Mouse (Mus musculus) embryo, embryonic 10.5 days (tissue): ENCODE measurements around the gene Asb4.
"Not testable (repeated sequence)": the region's sequence is repeated elsewhere in the genome, so short reads cannot be mapped to it uniquely, and the experiment has no call there.

Experiments
- DNase-seq: peaks from one replicate; pipeline ENCODE4 v3.0.0-alpha.2; 2015; ENCODE audit warnings: low spot score

Asb4 gene

DNA sequence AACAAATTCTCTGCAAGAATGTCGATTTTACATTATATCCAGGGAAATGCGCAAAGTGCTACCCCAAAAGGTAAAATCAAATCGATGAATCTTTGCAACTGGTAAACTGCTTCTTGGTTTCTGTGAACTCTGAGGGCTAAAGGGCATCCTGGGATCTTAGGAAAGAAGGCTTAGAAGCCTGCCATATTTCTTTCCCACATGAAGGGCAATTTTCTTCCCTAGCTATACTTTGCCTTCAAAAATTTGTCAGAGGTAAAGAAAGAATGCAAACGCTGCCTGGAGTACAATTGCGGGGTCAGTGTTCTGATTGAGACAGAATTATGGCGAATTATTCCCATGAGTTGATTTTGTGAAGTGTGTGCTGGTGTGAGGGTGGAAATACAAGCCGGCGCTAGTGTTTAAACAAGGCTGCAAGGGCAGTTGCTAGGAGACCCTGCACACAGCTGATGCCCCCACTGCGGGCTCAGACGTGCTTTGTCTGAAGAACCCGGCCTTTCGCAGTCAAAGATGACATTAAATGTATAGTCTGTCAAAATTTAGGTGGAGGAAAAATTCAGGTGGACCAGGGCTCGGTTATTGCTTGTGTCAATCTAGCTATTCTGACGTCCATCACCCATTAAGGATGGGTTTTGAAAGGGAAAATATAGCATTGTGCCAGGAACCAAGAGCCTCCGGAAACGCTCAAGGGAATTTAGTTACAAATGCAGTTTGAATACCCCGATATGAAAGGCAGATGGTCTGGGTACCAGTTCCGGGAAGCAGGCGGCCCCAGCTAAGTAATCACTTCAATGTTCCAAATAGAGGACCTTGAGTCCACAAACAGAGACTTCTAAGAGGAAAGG is at the start of gene Asb4:
Asb4 (plus strand) TSS at position 51 of the 842 bp plus-strand sequence.
- peak; percentile 85 for DNase-seq

DNA sequence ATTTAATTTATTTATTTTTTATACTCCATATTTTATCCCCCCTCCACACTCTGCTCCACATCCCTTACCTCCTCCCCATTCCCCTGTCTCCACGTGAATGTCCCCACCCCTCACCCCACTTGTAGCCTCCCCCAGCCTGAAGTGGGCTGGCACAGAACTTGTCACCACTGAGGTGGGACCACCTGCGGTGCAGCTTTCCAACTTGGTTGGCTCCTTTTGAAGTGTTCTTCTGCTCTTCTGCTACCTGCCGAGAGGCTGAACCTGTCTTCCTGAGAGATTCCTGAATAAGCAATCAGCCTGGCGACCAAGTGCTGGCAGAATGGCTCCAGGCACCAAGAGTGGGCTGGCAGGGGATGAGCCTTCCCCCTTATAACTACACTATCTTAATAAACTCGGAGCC is 49.2 kb upstream of the Asb4 start:
- DNase-seq: no peak

DNA sequence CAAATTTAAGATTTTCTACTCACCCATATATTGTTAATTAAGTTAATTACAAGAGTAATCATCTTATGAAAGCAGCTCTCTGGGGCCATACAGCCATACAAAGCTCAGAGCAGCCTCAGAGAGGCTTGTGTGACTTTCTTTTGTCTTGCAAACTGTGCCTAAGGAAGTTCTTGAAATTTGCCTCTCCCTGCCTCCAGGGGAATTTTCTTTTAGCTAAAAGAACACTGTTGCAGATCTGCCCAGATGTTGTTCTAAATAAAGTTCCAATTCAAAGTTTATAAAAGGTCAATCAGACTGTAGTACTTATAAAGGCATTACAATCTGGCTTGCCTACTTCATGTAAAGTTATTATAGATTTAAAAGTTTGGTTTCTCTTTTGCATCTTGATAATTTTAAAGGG is 47.2 kb upstream of the Asb4 start:
- DNase-seq: not testable (repeated sequence)

DNA sequence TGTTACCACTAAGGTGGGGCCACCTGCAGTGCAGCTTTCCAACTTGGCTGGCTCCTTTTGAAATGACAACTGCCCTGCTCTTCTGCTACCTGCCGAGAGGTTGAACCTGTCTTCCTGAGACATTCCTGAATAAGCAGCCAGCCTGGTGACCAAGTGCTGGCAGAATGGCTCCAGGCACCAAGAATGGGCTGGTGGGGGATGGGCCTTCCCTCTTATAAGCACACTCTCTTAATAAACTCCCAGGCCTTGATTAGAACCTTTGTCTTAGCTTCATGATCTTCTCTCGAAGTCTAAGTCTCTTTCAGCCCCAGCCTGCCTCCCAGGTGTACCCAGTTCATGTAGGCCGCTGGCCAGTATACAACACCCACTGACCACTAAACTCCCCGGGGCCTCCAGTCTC is 44.4 kb upstream of the Asb4 start:
- DNase-seq: not testable (repeated sequence)

DNA sequence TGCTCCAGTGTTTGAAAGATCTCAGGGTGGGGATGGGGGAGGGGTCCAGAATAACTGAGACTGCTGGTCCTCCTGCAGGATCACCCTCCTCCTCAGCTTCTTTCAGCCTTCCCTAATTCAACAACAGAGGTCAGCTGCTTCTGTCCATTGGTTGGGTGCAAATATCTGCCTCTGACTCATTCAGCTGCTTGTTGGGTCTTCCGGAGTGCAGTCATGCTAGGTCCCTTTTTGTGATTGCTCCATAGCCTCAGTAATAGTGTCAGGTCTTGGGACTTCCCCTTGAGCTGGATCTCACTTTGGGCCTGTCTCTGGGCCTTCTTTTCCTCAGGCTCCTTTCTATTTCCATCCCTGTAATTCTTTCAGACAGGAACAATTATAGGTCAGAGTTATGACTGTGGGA is 43.9 kb upstream of the Asb4 start:
- not testable (repeated sequence) for DNase-seq

DNA sequence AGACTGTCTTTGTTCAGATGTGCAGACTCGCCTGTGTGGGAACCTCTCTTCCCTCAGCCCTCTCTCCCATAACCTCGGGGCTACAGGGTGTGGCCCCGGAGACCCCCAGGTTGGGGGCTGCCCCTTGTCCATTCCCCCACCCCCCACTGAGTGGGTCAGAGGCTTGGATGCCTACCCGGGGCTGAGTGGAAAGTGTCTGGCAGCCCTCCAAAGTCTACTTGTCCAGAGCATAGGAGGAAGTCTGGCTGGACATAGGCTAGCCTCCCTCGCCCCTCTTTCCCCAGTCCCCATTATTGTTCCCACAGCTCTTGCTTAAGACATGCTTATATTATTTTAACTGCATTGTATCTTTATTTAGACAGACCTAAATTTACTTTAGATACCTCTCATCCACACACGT is 38.9 kb upstream of the Asb4 start:
- DNase-seq: no peak

DNA sequence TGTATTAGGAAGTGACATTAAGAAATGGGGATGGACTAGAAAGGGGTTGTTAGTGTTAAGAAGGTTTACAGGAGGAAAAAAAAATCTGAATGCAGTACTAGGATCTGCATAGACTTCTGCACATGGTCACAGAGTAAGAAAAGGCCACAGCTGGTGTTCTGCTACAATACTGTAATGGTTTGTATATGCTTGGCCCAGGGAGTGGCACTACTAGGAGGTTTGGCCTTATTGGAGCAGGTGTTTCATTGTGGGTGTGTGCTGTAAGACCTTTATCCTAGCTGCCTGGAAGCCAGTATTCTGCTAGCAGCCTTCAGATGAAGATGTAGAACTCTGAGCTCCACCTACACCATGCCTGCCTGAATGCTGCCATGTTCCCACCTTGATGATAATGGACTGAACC is 25.3 kb upstream of the Asb4 start:
- DNase-seq: no peak

DNA sequence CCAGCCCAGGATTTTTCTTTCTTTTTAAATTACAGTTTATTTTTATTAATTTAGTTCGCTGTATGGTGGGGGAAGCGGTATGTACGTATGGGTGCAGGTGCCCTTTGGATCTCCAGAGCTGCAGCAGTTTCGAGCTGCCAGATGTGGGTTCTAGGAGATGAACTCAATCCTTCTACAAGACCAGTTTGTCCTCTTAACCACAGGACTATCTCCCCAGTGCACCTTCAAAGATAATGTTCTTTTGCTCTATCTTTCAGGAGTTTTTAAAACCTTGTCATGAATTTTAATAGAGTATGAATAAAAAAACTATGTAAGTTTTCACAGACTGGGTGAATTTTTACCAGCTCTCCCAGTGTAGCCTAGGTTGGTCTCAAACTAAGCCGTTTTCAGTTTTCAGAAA is 22.8 kb upstream of the Asb4 start:
- no peak for DNase-seq

DNA sequence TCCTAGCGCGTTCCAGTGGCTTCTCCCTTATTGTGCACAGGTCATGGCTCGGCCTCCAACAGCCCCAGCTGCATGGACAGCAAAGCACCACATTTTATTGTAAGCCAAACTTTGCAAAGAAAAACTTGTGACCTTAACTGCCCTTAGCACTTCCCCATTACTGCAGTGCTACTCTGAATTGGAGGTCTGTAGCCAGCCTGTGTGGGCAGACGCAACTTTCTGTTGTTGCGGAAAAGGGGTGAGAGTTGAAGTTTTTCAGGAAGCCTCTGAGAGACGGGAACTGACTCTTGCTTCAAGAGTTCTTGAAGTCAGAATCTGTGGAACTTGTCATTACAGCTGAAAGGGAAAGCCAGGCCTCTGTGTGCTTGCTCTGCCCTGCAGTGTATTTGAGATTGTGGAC is 21.2 kb upstream of the Asb4 start:
- DNase-seq: no peak

DNA sequence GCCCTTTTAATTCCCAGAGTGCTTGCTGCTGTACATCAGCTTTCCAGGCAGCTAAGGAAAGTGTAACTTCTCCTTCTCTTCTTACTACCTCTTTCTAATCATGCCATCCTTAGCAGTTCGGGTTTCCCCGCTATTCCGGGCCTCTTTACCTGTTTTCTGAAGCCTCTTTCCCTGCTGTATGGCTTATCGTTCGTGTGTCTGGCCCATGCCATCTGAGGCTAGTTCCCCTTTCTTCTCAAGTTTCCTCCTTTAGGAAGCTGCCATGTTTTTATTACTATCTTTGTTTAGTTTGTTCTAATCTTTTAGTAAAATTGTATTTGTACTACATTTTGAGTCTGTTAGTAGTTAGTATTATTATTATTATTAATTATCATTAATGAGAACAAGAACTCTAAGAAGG is 17.3 kb upstream of the Asb4 start:
- DNase-seq: no peak

DNA sequence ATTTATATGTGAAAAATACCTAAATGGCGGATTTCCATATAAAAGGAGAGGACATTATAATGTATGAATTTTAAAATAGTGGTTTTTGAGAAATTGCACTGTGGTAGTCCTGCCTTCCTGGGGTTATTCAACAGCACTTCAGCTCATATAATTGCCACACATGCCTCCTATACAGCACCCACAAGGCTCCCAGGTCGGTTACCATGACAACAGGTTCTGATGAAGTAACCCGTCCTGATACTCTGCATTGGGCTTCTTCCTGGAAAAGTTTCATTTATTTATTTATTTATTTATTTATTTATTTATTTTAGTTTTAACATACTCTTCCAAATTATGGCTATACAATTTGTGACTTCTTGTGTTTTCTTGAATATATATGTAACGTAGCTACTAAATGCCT is 6.3 kb upstream of the Asb4 start:
- DNase-seq: no peak

DNA sequence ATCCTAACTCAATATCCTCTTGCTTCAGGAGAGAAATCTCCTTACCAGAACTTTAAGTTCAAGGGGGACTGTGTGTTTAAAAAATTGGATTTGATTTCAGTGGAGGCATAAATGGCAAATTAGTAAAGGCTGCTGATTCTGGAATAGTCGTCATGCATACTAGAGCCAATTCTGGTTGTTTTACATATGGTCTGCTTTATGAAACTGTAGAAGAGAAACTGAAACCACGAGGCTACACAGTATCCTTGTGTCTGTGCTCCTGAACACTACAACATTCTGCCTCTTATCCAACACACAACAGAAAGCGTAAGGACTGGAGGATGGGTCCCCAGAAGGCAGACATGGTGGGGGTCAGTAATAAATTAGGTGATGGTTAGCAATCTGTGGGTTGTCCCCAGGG is 4.1 kb upstream of the Asb4 start:
- DNase-seq: no peak

DNA sequence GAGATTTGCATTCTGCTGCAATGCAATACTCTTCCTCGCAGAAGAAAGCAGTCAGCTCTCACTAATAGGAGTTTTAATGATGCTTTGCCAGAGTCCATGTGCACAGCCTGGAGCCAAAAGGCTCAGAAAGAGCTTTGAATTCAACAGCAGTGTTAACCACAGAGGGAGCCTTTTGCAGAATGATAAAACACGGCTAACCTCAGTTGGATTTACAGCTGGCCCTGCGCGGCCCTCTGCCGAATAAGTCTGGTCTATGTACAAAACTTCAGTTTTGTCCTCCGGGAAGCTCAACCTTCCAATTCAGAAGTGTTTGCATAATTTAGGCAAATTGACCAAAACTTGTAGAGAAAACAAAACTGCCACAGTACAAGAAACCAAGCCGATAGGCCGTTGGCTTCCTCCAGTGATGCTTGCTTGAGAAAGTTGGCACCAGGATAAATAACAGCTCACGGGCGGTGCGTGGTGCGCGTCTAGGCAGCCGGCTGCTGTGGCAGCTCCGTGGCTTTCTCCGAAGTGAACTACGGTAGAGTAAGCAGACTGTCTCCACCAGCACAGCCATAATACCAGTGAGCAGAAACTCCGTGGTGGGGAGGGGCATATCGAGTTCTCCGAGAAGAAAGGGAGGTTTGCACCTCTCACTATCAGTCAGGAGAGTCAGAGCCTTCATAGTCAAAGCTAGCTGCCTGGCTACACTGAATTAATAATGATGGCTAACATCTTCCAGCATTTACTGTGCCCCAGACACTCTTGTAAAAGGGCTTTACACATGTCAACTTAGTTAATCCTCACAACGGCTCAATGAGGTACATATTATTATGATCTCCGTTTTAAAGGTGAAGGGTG is 3.2 kb upstream of the Asb4 start:
- DNase-seq: peak; percentile 81

DNA sequence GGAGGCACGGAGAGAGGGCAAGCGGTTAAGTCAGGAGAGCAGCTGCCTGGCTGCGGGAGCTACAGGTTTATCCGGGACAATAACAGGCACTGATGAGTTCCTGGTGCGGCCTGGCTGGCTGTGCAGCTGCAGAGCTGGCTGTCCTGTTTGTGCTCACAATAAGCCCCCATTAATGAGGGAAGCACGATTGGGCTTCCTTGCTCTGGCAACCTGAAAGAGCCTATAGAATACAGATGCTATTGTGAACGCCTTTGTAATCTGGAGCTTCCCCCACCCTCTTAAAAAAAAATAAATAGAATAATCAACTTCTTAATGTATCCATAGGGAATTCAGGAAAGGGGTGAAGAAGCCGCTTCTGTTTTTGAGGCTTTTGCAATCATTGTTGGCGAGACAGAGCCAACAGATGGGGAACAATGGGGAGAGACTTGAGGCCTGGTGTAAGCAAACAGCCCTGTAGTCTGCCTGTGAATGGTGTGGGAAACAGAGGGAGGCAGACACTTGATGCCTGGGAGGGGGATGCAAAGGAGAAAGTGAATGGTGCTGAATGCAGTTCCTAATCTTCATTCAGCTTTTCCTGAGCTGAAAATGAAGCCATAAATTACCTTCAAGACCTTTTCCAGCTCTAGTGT is 2.4 kb upstream of the Asb4 start:
- DNase-seq: peak; percentile 82

DNA sequence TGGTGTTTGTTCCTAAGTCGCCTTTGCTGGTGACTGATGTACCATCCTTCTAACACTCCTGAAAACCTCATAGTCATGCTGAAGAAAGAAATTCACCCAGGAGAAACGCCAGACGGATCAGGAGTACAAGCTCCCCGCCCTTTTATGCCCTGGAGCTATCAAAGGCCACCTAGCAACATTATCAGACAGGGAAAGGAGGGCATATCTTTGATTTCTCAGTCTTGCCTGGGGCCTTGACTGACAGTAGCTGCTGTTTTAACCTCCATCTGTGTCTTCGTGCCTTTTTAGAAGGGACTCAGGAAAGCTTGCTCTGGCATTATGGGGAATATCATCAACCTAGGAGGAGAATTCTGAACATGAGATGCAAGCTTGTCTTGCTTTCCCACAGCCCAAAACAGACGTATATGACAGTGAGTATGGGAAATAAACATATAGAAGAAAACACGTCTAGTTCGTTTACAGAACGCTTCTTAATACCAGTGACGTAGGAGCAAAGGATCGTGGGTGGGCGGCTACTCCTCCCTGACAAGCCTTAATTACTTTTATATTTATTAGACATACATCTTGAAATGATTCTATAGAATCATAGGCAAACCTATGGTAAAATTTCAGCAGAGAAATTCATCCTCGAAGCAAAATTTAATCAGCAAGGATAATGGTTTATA is 1.1 kb upstream of the Asb4 start:
- no peak for DNase-seq

DNA sequence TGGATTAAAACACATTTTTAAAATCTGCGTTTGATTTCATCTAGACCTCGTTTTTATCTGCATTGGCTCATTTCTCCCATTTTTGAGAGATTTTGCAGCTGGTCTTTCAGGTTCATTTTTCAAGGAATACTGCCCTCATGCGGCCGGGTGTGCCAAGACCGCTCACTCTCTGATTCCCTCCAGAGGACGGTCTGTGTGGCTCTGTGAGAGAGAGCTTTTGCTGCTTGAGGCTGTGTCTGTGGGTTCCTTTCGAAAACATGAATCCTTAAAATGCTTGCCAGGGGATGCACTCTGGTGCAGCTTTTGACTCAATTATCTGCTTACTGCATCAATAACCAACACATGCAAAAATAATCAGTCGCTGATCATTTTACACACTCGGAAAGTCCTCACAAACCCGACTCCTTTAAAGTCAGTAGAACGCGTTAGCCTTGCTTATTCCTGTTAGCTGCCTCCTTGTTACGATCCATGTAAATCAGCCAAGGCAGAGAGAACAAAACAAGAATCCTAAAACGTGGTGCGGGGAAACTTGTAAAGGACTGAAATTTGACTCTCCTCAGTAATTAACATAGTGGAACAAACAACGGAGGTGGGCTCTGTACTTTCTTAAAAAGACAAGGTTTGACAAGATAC is 487 bp upstream of the Asb4 start:
- DNase-seq: peak; percentile 95

DNA sequence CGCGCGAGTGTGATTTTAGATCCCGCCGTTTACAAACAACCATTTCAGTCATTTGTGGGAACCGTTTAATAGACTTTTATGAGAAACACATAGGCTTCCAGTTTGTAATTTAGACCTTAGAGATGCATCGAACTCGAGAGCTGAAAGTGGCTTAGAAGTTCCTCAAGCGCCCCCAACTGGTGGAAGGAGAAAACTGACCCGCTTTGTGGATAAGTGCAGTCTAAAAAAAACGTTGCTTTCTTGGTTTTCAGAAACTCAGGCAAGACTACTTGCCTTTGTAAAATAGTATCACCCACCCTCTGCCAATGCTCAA is 948 bp downstream of the Asb4 start:
- peak; percentile 97 for DNase-seq

DNA sequence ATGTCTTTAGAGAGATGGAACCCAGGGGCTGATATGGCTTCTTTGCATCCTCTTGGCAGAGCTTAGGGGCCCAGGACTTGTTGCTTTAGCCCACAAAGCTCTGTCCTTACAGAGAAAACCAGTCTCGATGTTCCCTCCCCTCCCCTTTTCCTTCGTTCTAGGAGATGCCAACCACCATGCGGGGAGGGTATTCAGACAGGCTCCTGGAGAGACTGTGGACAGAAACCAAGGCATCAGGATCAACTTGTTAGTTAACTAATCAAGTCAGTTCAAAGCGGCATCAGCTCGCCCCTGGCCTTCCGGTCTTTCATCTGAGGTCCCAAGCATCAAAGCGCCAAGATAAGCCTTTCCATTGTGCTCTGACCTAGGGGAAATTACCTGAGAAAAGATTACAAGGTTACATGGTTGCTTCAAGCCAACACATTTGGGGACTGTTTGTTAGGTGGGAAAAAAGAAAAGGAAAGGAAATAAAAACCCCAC is 2.0 kb downstream of the Asb4 start:
- DNase-seq: no peak

DNA sequence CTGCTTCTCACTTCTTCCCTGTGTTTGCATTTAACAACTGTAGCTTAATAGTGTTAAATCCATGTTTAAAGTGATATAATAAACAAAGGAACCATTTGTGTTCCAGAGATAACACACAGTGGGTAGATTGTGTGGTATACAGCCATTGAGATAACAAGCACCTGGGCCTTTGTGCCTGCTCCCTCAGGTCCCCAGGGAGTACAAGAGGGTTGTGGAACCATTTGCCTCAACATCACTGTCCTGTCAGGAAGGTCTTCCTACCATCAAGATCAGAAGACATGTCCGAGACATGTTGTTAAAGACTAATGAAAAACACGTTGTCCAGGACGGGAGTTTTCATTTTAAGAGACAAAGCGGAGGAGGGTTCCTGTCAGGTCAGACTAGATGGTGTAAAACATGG is 3.3 kb downstream of the Asb4 start:
- DNase-seq: no peak

DNA sequence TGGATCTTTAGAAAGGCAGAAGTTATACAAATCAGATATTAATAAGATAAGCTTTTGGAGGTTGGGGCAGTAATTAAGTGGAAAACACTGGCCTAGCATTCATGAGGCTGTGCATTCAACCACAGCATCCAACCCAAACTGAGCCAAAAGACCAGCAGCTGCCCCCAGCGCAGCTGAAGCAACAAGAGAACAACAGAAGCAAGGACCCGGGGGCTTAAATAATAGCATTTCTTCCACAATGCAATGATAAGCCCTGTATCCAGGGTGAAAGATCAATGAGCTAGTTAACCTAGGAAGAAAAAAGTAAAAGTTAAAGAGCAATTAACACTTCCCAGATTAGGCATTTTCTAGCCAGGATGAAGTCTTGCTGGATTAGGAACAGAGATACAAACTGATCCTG is 4.2 kb downstream of the Asb4 start:
- no peak for DNase-seq

DNA sequence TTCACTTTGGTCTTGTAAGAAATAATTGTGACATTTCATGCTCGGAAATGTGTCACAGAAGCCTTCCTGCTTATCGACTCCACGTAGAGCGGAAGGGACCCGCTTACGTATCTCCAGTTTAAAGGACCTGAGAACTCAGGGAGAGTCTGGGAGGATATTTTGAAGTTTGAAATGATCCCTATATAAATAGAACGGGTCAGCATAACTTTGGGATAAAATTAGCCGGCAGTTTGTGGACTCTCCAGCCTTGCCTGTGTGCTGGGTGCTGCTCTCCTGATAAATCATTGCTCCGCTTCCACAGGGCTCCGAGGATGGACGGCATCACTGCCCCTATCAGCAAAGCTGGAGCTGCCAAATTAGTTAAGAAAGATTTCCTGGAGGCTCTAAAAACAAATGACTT is 7.1 kb downstream of the Asb4 start:
- DNase-seq: peak; percentile 70

DNA sequence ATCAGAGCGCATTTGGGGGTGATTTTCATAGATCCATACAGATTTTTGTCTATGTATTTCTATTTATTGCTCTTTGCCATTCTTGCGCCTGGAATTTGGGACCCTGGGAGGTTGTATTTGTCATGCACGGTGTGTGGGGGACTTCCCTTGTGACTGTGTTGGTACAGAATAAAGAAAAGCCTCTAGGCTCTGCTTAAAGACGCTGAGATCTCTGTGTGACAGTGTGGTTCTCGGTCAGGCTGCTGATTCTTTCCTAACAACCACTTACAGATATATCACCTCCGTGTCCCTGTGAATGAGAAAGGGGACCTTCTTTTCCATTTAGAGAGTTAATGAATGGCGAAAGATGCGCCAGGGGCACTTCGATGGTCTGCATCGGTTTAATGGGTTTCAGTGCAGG is 7.8 kb downstream of the Asb4 start:
- no peak for DNase-seq
